Mouse (Mus musculus): ENCODE results near the gene Gstm2. TPM values are rescaled to one million over a fixed set of nuclear protein-coding genes. Genes with fewer than 3 reads are reported as not detected.

The Gstm2 gene
- polyA plus RNA-seq, 1 experiment from 2014 or later: 10.9 TPM

DNA sequence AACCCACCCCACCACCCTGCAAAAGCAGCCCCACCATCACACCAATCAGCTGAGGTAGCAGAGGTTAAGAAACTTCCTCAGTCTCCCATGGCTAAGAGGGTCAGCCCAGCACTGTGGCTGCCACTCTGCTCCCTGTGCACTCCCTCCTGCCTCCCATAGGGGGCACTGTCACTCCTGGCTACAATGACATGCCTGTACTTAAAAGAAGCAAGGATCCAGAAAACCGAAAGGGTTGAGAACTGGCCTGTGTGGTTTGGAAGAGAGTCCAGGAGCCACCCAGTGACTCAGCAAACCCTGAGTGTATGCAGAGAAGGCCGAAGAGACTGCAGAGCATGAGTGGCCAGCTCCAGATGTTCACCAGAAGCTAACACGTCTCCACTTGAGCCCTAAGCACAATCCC lies 46.9 kb downstream of the Gstm2 start:
- H3K27me3 ChIP-seq: no peaks in the 10 kb centered on the region; the same call in 1 of the 2 replicates
- no peak for ATAC-seq (ENCODE audit: low FRiP score, low read depth)
- H3K9me3 ChIP-seq: no peaks in the 10 kb centered on the region
- H3K4me2 ChIP-seq: no peak overlapping the region
- WGBS: 54% methylated on average over 3 of the region's 3 CpGs
- no peak overlapping the region for H3K9ac ChIP-seq
- H3K4me3 ChIP-seq: no peak overlapping the region
- H3K27ac ChIP-seq (replicated peaks): 0 out of 2 replicates have a peak overlapping the region, but pooled peaks have one; percentile 4
- no peaks in the 10 kb centered on the region for H3K36me3 ChIP-seq
- peaks cover 26% of the 10 kb centered on the region for H3K4me1 ChIP-seq (replicated peaks)

- WGBS: 73% methylated on average over 3 of the region's 3 CpGs
- Histone ChIP-seq H3K27ac (replicated peaks) (no peak overlapping the region), H3K9me3 (no peaks in the 10 kb centered on the region), H3K36me3 (no peaks in the 10 kb centered on the region), H3K27me3 (no peaks in the 10 kb centered on the region; the same call in 1 of the 2 replicates), H3K4me3 (no peak overlapping the region), H3K4me2 (no peak overlapping the region), H3K4me1 (replicated peaks) (peaks cover 27% of the 10 kb centered on the region), H3K9ac (no peak overlapping the region)
- ATAC-seq (ENCODE audit: low FRiP score, low read depth): no peak
Measured at GRCm38 (mm10) chr3:107935888-107936287, 50.4 kb downstream of the Gstm2 start.

- 89% methylated on average over 3 of the region's 3 CpGs for WGBS
- H3K4me3 ChIP-seq: no peak overlapping the region
- H3K27me3 ChIP-seq: no peaks in the 10 kb centered on the region; the same call in 1 of the 2 replicates
- H3K36me3 ChIP-seq: no peaks in the 10 kb centered on the region
- peaks cover 26% of the 10 kb centered on the region for H3K4me1 ChIP-seq (replicated peaks)
- H3K9me3 ChIP-seq: no peaks in the 10 kb centered on the region
- H3K4me2 ChIP-seq: no peak overlapping the region
- ATAC-seq (ENCODE audit: low FRiP score, low read depth): no peak
- H3K27ac ChIP-seq (replicated peaks): no peak overlapping the region
- H3K9ac ChIP-seq: no peak overlapping the region
Measured at GRCm38 (mm10) chr3:107935268-107935667, 51.0 kb downstream of the Gstm2 start.

GRCm38 (mm10) chr3:107932128-107932527 lies 54.1 kb downstream of the Gstm2 start:
- H3K9me3 ChIP-seq: no peaks in the 10 kb centered on the region
- H3K4me2 ChIP-seq: no peak overlapping the region
- no peaks in the 10 kb centered on the region for H3K36me3 ChIP-seq
- H3K27ac ChIP-seq (replicated peaks): peak overlapping the region; percentile 52; the same call in 1 of the 2 replicates
- 66% methylated on average over 6 of the region's 6 CpGs for WGBS
- no peak overlapping the region for H3K4me3 ChIP-seq
- H3K4me1 ChIP-seq (replicated peaks): peaks cover 15% of the 10 kb centered on the region
- no peak for ATAC-seq (ENCODE audit: low FRiP score, low read depth)
- no peaks in the 10 kb centered on the region; the same call in 1 of the 2 replicates for H3K27me3 ChIP-seq
- H3K9ac ChIP-seq: no peak overlapping the region

Other genes with a start within 250 kb of the Gstm2 start
- 7.9 and 8.3 TPM in 2 replicates for gene Csf1, start 226.0 kb downstream of the Gstm2 start, polyA plus RNA-seq (2015; fragmentation: Nextera tagmentation; extraction: Ambion mirVana)
- gene Eps8l3, start 109.2 kb downstream of the Gstm2 start, polyA plus RNA-seq (2015; fragmentation: Nextera tagmentation; extraction: Ambion mirVana): 0.13 TPM in 1 of 2 replicates, not detected in the other
- 248 and 252 TPM in 2 replicates for gene Gstm5, start 90.6 kb downstream of the Gstm2 start, polyA plus RNA-seq (2015; fragmentation: Nextera tagmentation; extraction: Ambion mirVana)
- gene Gstm7, start 54.6 kb downstream of the Gstm2 start, polyA plus RNA-seq (2015; fragmentation: Nextera tagmentation; extraction: Ambion mirVana): 48.0 and 52.9 TPM in 2 replicates
- gene Gstm6, start 42.7 kb downstream of the Gstm2 start, polyA plus RNA-seq (2015; fragmentation: Nextera tagmentation; extraction: Ambion mirVana): 7.9 and 8.9 TPM in 2 replicates
- 0.12 TPM in 2 replicates for gene Gstm3, start 17.2 kb downstream of the Gstm2 start, polyA plus RNA-seq (2015; fragmentation: Nextera tagmentation; extraction: Ambion mirVana)
- 122 and 136 TPM in 2 replicates for gene Gstm1, start 31.5 kb upstream of the Gstm2 start, polyA plus RNA-seq (2015; fragmentation: Nextera tagmentation; extraction: Ambion mirVana)
- 18.2 and 18.6 TPM in 2 replicates for gene Gstm4, start 58.4 kb upstream of the Gstm2 start, polyA plus RNA-seq (2015; fragmentation: Nextera tagmentation; extraction: Ambion mirVana)
- 57.9 and 66.2 TPM in 2 replicates for gene Ampd2, start 100.2 kb upstream of the Gstm2 start, polyA plus RNA-seq (2015; fragmentation: Nextera tagmentation; extraction: Ambion mirVana)
- 0.17 and 0.46 TPM in 2 replicates for gene Gnat2, start 106.3 kb upstream of the Gstm2 start, polyA plus RNA-seq (2015; fragmentation: Nextera tagmentation; extraction: Ambion mirVana)
- gene Gnai3, start 159.7 kb upstream of the Gstm2 start, polyA plus RNA-seq (2015; fragmentation: Nextera tagmentation; extraction: Ambion mirVana): 120 and 122 TPM in 2 replicates
- gene Gpr61, start 168.4 kb upstream of the Gstm2 start, polyA plus RNA-seq (2015; fragmentation: Nextera tagmentation; extraction: Ambion mirVana): 6.1 and 6.4 TPM in 2 replicates
- 13.3 and 16.6 TPM in 2 replicates for gene Amigo1, start 199.9 kb upstream of the Gstm2 start, polyA plus RNA-seq (2015; fragmentation: Nextera tagmentation; extraction: Ambion mirVana)
- gene Cyb561d1, start 214.8 kb upstream of the Gstm2 start, polyA plus RNA-seq (2015; fragmentation: Nextera tagmentation; extraction: Ambion mirVana): 3.4 and 3.5 TPM in 2 replicates
- gene Atxn7l2, start 224.5 kb upstream of the Gstm2 start, polyA plus RNA-seq (2015; fragmentation: Nextera tagmentation; extraction: Ambion mirVana): 20.3 and 24.3 TPM in 2 replicates
- 0.47 and 1.2 TPM in 2 replicates for gene Sypl2, start 240.2 kb upstream of the Gstm2 start, polyA plus RNA-seq (2015; fragmentation: Nextera tagmentation; extraction: Ambion mirVana)